Mouse (Mus musculus) testis, adult 2 months (tissue): ENCODE measurements around the gene Hist1h2bj.

Source experiments
- CTCF ChIP-seq: fragments of 200-500 bp; IDR thresholded peaks from 2 replicates; pipeline ENCODE4 v1.5.1; 2012; ENCODE audit warnings: low read depth, mild to moderate bottlenecking, inconsistent platforms, low read length, moderate library complexity; ENCODE audit not compliant: control insufficient read depth, insufficient read depth, insufficient replicate concordance
- POLR2A ChIP-seq: fragments of 200-500 bp; IDR thresholded peaks from 2 replicates; pipeline ENCODE4 v1.6.1; 2012; ENCODE audit warnings: low read depth, mild to moderate bottlenecking, inconsistent platforms, low read length, moderate library complexity; ENCODE audit not compliant: control insufficient read depth

DNA sequence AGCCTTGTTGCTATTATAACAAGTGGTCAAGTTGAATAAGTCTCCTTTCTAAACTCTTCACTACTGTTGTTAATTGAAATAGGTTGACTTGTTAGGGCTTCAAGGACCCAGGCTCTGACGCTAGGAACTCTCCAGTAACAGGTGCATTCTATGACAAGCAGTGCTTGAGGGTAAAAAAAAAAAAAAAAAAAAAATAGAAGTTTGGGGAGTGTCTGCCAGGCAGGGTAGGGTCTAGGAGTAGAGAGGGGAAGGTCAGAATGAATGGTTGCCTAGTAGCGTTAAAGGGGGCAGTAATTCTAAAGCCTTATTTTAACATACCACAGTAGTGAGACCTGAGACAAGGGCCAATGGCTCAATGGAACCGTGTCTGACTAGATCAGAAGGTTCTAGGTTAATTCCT, 44.6 kb upstream of the Hist1h2bj start:
- TF ChIP-seq CTCF: no peak
- TF ChIP-seq POLR2A: no peak
